Mouse (Mus musculus): Measurements from ENCODE around the gene Cd300a. TPM values are rescaled to one million over a fixed set of nuclear protein-coding genes. Genes with fewer than 3 reads are reported as not detected.
A peak's percentile ranks its signal among the peaks of the same experiment; 100 is the strongest.

Gene Cd300a
- polyA plus RNA-seq, 1 experiment from 2014 or later: 5.9 TPM

GRCm38 (mm10) chr11:114863918-114864420, 25.9 kb upstream of the Cd300a start:
- H3K4me2 ChIP-seq (replicated peaks; ENCODE audit: low read depth, low read length): no peak overlapping the region
- H3K9me3 ChIP-seq (ENCODE audit: low read length): no peaks in the 10 kb centered on the region
- DNase-seq (ENCODE audit: low spot score): no peak
- no peak overlapping the region for H3K9ac ChIP-seq (replicated peaks; ENCODE audit: low read depth)
- peaks cover 9% of the 10 kb centered on the region; the same call in 1 of the 2 replicates for H3K4me1 ChIP-seq (ENCODE audit: insufficient read depth, low read depth, low read length)
- H3K27me3 ChIP-seq (replicated peaks; ENCODE audit: insufficient read depth, low read length): no peaks in the 10 kb centered on the region
- H3K4me3 ChIP-seq (ENCODE audit: low read depth, low read length): no peak overlapping the region
- WGBS: 90% methylated on average over 21 of the region's 21 CpGs
- H3K27ac ChIP-seq (ENCODE audit: low read length): no peak overlapping the region
- ATAC-seq: no peak
- no peak for TF ChIP-seq CTCF (IDR thresholded peaks at IDR 0.05)
- TF ChIP-seq EP300 (IDR thresholded peaks at IDR 0.05): no peak
- H3K36me3 ChIP-seq (ENCODE audit: insufficient read depth, low read length): no peaks in the 10 kb centered on the region

DNA sequence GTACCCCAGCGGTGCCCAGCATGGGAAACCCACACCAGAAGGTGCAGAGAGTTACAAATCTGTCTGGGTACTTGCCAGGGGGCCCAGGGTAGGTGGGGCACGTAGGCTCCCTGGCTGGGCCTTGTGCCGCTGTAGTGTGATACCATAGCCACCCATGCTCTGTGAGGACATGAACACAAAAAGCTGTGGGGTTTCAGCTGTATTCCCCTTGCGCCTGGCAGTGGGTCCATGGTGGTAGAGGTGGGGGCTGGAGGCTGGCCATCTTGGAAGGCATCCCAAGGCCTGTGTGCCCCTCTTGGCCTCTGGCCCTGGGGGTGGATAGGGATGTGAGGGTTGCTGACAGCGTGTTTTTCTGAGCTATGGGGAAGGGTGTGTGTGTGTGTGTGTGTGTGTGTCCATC, 23.8 kb upstream of the Cd300a start:
- 0 out of 2 replicates have a peak overlapping the region, but pooled peaks have one; percentile 38 for H3K27ac ChIP-seq (ENCODE audit: low read length)
- H3K4me1 ChIP-seq (ENCODE audit: insufficient read depth, low read depth, low read length): peaks cover 9% of the 10 kb centered on the region; the same call in 1 of the 2 replicates
- WGBS: 71% methylated on average over 5 of the region's 5 CpGs
- ATAC-seq: no peak; the same call in 1 of the 2 replicates
- DNase-seq (ENCODE audit: low spot score): no peak
- no peaks in the 10 kb centered on the region for H3K36me3 ChIP-seq (ENCODE audit: insufficient read depth, low read length)
- TF ChIP-seq CTCF (IDR thresholded peaks at IDR 0.05) (no peak), EP300 (IDR thresholded peaks at IDR 0.05) (no peak)
- H3K4me3 ChIP-seq (ENCODE audit: low read depth, low read length): no peak overlapping the region
- H3K9me3 ChIP-seq (ENCODE audit: low read length): no peaks in the 10 kb centered on the region
- no peaks in the 10 kb centered on the region for H3K27me3 ChIP-seq (replicated peaks; ENCODE audit: insufficient read depth, low read length)
- H3K9ac ChIP-seq (replicated peaks; ENCODE audit: low read depth): no peak overlapping the region
- no peak overlapping the region for H3K4me2 ChIP-seq (replicated peaks; ENCODE audit: low read depth, low read length)

GRCm38 (mm10) chr11:114866486-114867360, 23.1 kb upstream of the Cd300a start:
- 0 out of 2 replicates have a peak overlapping the region, but pooled peaks have one; percentile 8 for H3K4me2 ChIP-seq (replicated peaks; ENCODE audit: low read depth, low read length)
- peaks cover 9% of the 10 kb centered on the region; the same call in 1 of the 2 replicates for H3K4me1 ChIP-seq (ENCODE audit: insufficient read depth, low read depth, low read length)
- H3K27ac ChIP-seq (ENCODE audit: low read length): peak overlapping the region; percentile 38; the same call in 1 of the 2 replicates
- TF ChIP-seq CTCF (IDR thresholded peaks at IDR 0.05) (no peak), EP300 (IDR thresholded peaks at IDR 0.05) (no peak)
- 22% methylated on average over 10 of the region's 10 CpGs for WGBS
- ATAC-seq (peak; percentile 80), DNase-seq (ENCODE audit: low spot score) (peak; percentile 57)
- H3K4me3 ChIP-seq (ENCODE audit: low read depth, low read length): no peak overlapping the region
- no peaks in the 10 kb centered on the region for H3K27me3 ChIP-seq (replicated peaks; ENCODE audit: insufficient read depth, low read length)
- no peaks in the 10 kb centered on the region for H3K9me3 ChIP-seq (ENCODE audit: low read length)
- H3K36me3 ChIP-seq (ENCODE audit: insufficient read depth, low read length): no peaks in the 10 kb centered on the region
- H3K9ac ChIP-seq (replicated peaks; ENCODE audit: low read depth): 0 out of 2 replicates have a peak overlapping the region, but pooled peaks have one; percentile 16

- H3K27me3 ChIP-seq (replicated peaks; ENCODE audit: insufficient read depth, low read length): no peaks in the 10 kb centered on the region
- TF ChIP-seq EP300 (IDR thresholded peaks at IDR 0.05): no peak
- TF ChIP-seq CTCF (IDR thresholded peaks at IDR 0.05): no peak
- ATAC-seq: no peak
- no peaks in the 10 kb centered on the region for H3K9me3 ChIP-seq (ENCODE audit: low read length)
- H3K9ac ChIP-seq (replicated peaks; ENCODE audit: low read depth): 0 out of 2 replicates have a peak overlapping the region, but pooled peaks have one; percentile 16
- peaks cover 9% of the 10 kb centered on the region; the same call in 1 of the 2 replicates for H3K4me1 ChIP-seq (ENCODE audit: insufficient read depth, low read depth, low read length)
- H3K4me2 ChIP-seq (replicated peaks; ENCODE audit: low read depth, low read length): 0 out of 2 replicates have a peak overlapping the region, but pooled peaks have one; percentile 8
- H3K4me3 ChIP-seq (ENCODE audit: low read depth, low read length): no peak overlapping the region
- no peaks in the 10 kb centered on the region for H3K36me3 ChIP-seq (ENCODE audit: insufficient read depth, low read length)
- DNase-seq (ENCODE audit: low spot score): no peak
- WGBS: 32% methylated on average over 11 of the region's 11 CpGs
- no peak overlapping the region for H3K27ac ChIP-seq (ENCODE audit: low read length)
Observed at GRCm38 (mm10) chr11:114867361-114868235, 22.2 kb upstream of the Cd300a start.

GRCm38 (mm10) chr11:114868280-114868679, 21.6 kb upstream of the Cd300a start:
- H3K9ac ChIP-seq (replicated peaks; ENCODE audit: low read depth): no peak overlapping the region
- DNase-seq (ENCODE audit: low spot score) (no peak), ATAC-seq (no peak)
- no peaks in the 10 kb centered on the region for H3K36me3 ChIP-seq (ENCODE audit: insufficient read depth, low read length)
- H3K4me1 ChIP-seq (ENCODE audit: insufficient read depth, low read depth, low read length): peaks cover 9% of the 10 kb centered on the region; the same call in 1 of the 2 replicates
- no peaks in the 10 kb centered on the region for H3K9me3 ChIP-seq (ENCODE audit: low read length)
- H3K4me2 ChIP-seq (replicated peaks; ENCODE audit: low read depth, low read length): no peak overlapping the region
- WGBS: 90% methylated on average over 12 of the region's 12 CpGs
- TF ChIP-seq CTCF (IDR thresholded peaks at IDR 0.05): no peak
- TF ChIP-seq EP300 (IDR thresholded peaks at IDR 0.05): no peak
- no peak overlapping the region for H3K4me3 ChIP-seq (ENCODE audit: low read depth, low read length)
- H3K27me3 ChIP-seq (replicated peaks; ENCODE audit: insufficient read depth, low read length): no peaks in the 10 kb centered on the region
- H3K27ac ChIP-seq (ENCODE audit: low read length): no peak overlapping the region

Measured in lung, postnatal 0 days (tissue).